In genomic region chr6:147244294-147244693, GRCm38 (mm10) we compare ENCODE assay signal across 22 mouse cellular contexts. TPM values are rescaled to one million over a fixed set of nuclear protein-coding genes. Genes with fewer than 3 reads are reported as not detected.
A peak's percentile ranks its signal among the peaks of the same experiment; 100 is the strongest.
DNase-seq lines count a peak whose midpoint lies in the region; ATAC-seq and TF ChIP-seq lines count a peak whose summit lies in the region.
"Had no signal": no experiment of that assay in that cellular context is flagged by ENCODE, and none has a peak within 500 bp of the region (broad histone marks: within the 10 kb centered on the region; RNA-seq: fewer than 3 reads in every experiment).

No protein-coding gene starts in this region.

- H3K9me3 ChIP-seq in heart, postnatal 0 days (replicated peaks; ENCODE audit: control insufficient read depth, low read length) = no peaks in the 10 kb centered on the region
- H3K9me3 ChIP-seq in liver, postnatal 0 days (ENCODE audit: low read length) = no peaks in the 10 kb centered on the region
- no peaks in the 10 kb centered on the region for H3K9me3 ChIP-seq in liver, embryonic 12.5 days (replicated peaks)
- H3K9me3 ChIP-seq: forebrain, embryonic 10.5 days; hindbrain, embryonic 10.5 days; midbrain, embryonic 12.5 days; neural tube, embryonic 12.5 days had no signal

- no peak for ATAC-seq in heart, postnatal 0 days (ENCODE audit: insufficient read depth, low read depth)
- no peak for ATAC-seq in liver, postnatal 0 days
- ATAC-seq in liver, embryonic 12.5 days = no peak

- intact Hi-C loops in heart, adult 2 months (cut with DNase I) = loop anchor here (5.0 kb wide), 2 partner anchors 127 to 422 kb away; no protein-coding TSS in a partner anchor

- TF ChIP-seq EP300 in heart, postnatal 0 days (IDR thresholded peaks at IDR 0.05; ENCODE audit: low read depth) = no peak
- TF ChIP-seq EP300 in heart, adult 2 months (IDR thresholded peaks at IDR 0.05; ENCODE audit: insufficient read depth, low read depth, low read length) = no peak
- no peak for TF ChIP-seq EP300 in liver, postnatal 0 days (IDR thresholded peaks at IDR 0.05; ENCODE audit: low read depth)

- DNase-seq in heart, postnatal 0 days (ENCODE audit: low spot score) = no peak
- DNase-seq in heart, adult 2 months = no peak
- no peak for DNase-seq in liver, postnatal 0 days
- peak; percentile 29 for DNase-seq in 416B (ENCODE audit: low read depth)
- DNase-seq in adipocyte (ENCODE audit: low spot score) = peak; percentile 15
- DNase-seq in natural killer cell, adult 2 months (ENCODE audit: low spot score in 2 of 2) = no peak
- DNase-seq: cerebellum, adult 9-10 months; forebrain, postnatal 0 days; heart, postnatal 10 days; kidney, adult 18-20 months; right cerebral cortex, postnatal 25 days; thymus, postnatal 14 days had no signal

- TF ChIP-seq CTCF in heart, postnatal 0 days (IDR thresholded peaks at IDR 0.05; ENCODE audit: low read depth) = peak; percentile 19; the same call in 1 of the 2 replicates
- no peak; the same call in 1 of the 2 replicates for TF ChIP-seq CTCF in heart, adult 2 months (IDR thresholded peaks at IDR 0.05)
- TF ChIP-seq CTCF in liver, postnatal 0 days (IDR thresholded peaks at IDR 0.05; ENCODE audit: low read depth) = 0 out of 2 replicates have a peak, but pooled peaks have one; percentile 18

- H3K27ac ChIP-seq in heart, postnatal 0 days (ENCODE audit: low read depth) = no peak overlapping the region
- no peak overlapping the region for H3K27ac ChIP-seq in heart, adult 2 months
- no peak overlapping the region for H3K27ac ChIP-seq in liver, postnatal 0 days (ENCODE audit: low read depth)
- no peak overlapping the region for H3K27ac ChIP-seq in liver, embryonic 12.5 days
- H3K27ac ChIP-seq: forebrain, embryonic 10.5 days; hindbrain, embryonic 10.5 days; liver, embryonic 14.5 days; midbrain, embryonic 12.5 days; neural tube, embryonic 12.5 days had no signal

- no peak overlapping the region for H3K4me3 ChIP-seq in heart, postnatal 0 days (ENCODE audit: low read depth, low read length)
- no peak overlapping the region for H3K4me3 ChIP-seq in heart, adult 2 months
- no peak overlapping the region for H3K4me3 ChIP-seq in liver, postnatal 0 days (ENCODE audit: low read depth, low read length)
- H3K4me3 ChIP-seq in liver, embryonic 12.5 days = no peak overlapping the region
- H3K4me3 ChIP-seq: forebrain, embryonic 10.5 days; hindbrain, embryonic 10.5 days; midbrain, embryonic 12.5 days; neural tube, embryonic 12.5 days had no signal

- no peak for TF ChIP-seq POLR2A in heart, adult 2 months (IDR thresholded peaks at IDR 0.05; ENCODE audit: insufficient read depth, low read depth, low read length)

- H3K27me3 ChIP-seq in heart, postnatal 0 days (ENCODE audit: control insufficient read depth, insufficient read depth, low read length) = no peaks in the 10 kb centered on the region
- H3K27me3 ChIP-seq in heart, adult 2 months (ENCODE audit: control insufficient read depth, insufficient read depth, low read length) = no peaks in the 10 kb centered on the region
- H3K27me3 ChIP-seq in liver, postnatal 0 days (ENCODE audit: insufficient read depth, low read length) = no peaks in the 10 kb centered on the region
- H3K27me3 ChIP-seq in liver, embryonic 12.5 days (replicated peaks) = no peaks in the 10 kb centered on the region
- H3K27me3 ChIP-seq: midbrain, embryonic 12.5 days; neural tube, embryonic 12.5 days had no signal

- no peaks in the 10 kb centered on the region for H3K4me1 ChIP-seq in heart, postnatal 0 days (ENCODE audit: control insufficient read depth, insufficient read depth)
- no peaks in the 10 kb centered on the region for H3K4me1 ChIP-seq in heart, adult 2 months (ENCODE audit: control insufficient read depth, insufficient read depth, low read length)
- no peaks in the 10 kb centered on the region for H3K4me1 ChIP-seq in liver, postnatal 0 days (ENCODE audit: insufficient read depth)
- H3K4me1 ChIP-seq in liver, embryonic 12.5 days = no peaks in the 10 kb centered on the region
- H3K4me1 ChIP-seq: forebrain, embryonic 10.5 days; hindbrain, embryonic 10.5 days; midbrain, embryonic 12.5 days; neural tube, embryonic 12.5 days had no signal

- H3K4me2 ChIP-seq in heart, postnatal 0 days (ENCODE audit: low read depth, low read length) = no peak overlapping the region
- H3K4me2 ChIP-seq in liver, postnatal 0 days (ENCODE audit: low read depth, low read length) = no peak overlapping the region
- H3K4me2 ChIP-seq in liver, embryonic 12.5 days = no peak overlapping the region
- H3K4me2 ChIP-seq: heart, embryonic 11.5 days; midbrain, embryonic 12.5 days; neural tube, embryonic 12.5 days had no signal

- H3K36me3 ChIP-seq in heart, postnatal 0 days (replicated peaks; ENCODE audit: control insufficient read depth, insufficient read depth, low read length) = no peaks in the 10 kb centered on the region
- no peaks in the 10 kb centered on the region for H3K36me3 ChIP-seq in heart, adult 2 months (ENCODE audit: control insufficient read depth, insufficient read depth, low read length)
- no peaks in the 10 kb centered on the region for H3K36me3 ChIP-seq in liver, postnatal 0 days (replicated peaks; ENCODE audit: insufficient read depth, low read length)
- H3K36me3 ChIP-seq in liver, embryonic 12.5 days = no peaks in the 10 kb centered on the region
- H3K36me3 ChIP-seq: forebrain, embryonic 10.5 days; hindbrain, embryonic 10.5 days; midbrain, embryonic 12.5 days; neural tube, embryonic 12.5 days had no signal

- no peaks in the 10 kb centered on the region for H3K79me2 ChIP-seq in heart, adult 2 months (replicated peaks; ENCODE audit: control insufficient read depth, insufficient read depth, low read length)

- no peak overlapping the region for H3K9ac ChIP-seq in heart, postnatal 0 days (replicated peaks; ENCODE audit: low read depth, low read length)
- H3K9ac ChIP-seq in heart, adult 2 months (ENCODE audit: low read depth, low read length) = no peak overlapping the region
- no peak overlapping the region for H3K9ac ChIP-seq in liver, postnatal 0 days (replicated peaks)
- no peak overlapping the region for H3K9ac ChIP-seq in liver, embryonic 12.5 days
- H3K9ac ChIP-seq: forebrain, postnatal 0 days; liver, embryonic 14.5 days; midbrain, embryonic 12.5 days; neural tube, embryonic 12.5 days had no signal

RNA-seq across cellular contexts. Expression of gene Pthlh, which starts 19.7 kb away (rescaled TPM):
- 0.81 TPM in 1 of 2 replicates, not detected in the other for total RNA-seq in heart, postnatal 0 days (2014; rRNA removed; ENCODE audit: low replicate concordance)
- polyA plus RNA-seq in heart, postnatal 0 days (2015; fragmentation: Nextera tagmentation; extraction: Ambion mirVana) = 1.6 and 1.9 TPM in 2 replicates
- 1 to 10 TPM; 1.3 to 2.3 TPM for total RNA-seq in heart, adult 2 months (2021)
- polyA plus RNA-seq in heart, adult 2 months (2012; rRNA removed) = 1.1 and 1.7 TPM in 2 replicates
- polyA plus RNA-seq in liver, postnatal 0 days (2015; fragmentation: Nextera tagmentation; extraction: Ambion mirVana) = not detected in 2 replicates
- 0.07 TPM in 1 of 2 replicates, not detected in the other for polyA plus RNA-seq in liver, embryonic 12.5 days (2016; fragmentation: Nextera tagmentation; extraction: Ambion mirVana)
- total RNA-seq: adrenal gland, postnatal 25 days; megakaryocyte progenitor cell, adult 5-6 weeks; monocyte, adult 5-6 weeks had no signal
- polyA plus RNA-seq: liver, embryonic 14.5 days had no signal

Comparison
In these comparisons a context has a peak if more than half of its experiments do, and no peak if none do; other contexts are left out.
1. DNase-seq: peak in 416B (single experiment) and adipocyte (single experiment); none in heart, postnatal 0 days (single experiment), heart, adult 2 months (0 of 2), liver, postnatal 0 days (single experiment) and natural killer cell, adult 2 months (0 of 2).